Mouse (Mus musculus) testis, adult 2 months (tissue): Measurements from ENCODE around the gene Hoxb8. TPM values are rescaled to one million over a fixed set of nuclear protein-coding genes. Genes with fewer than 3 reads are reported as not detected.

ENCODE experiments used
- H3K27ac ChIP-seq: fragments of 200-500 bp; 2 replicates; pipeline ENCODE4 v1.5.1; 2012; ENCODE audit warnings: low read depth, low read length; ENCODE audit not compliant: control insufficient read depth, insufficient read depth
- H3K27me3 ChIP-seq: fragments of 200-500 bp; 2 replicates; pipeline ENCODE4 v1.6.1; 2012; ENCODE audit warnings: mild to moderate bottlenecking, low read length, moderate library complexity; ENCODE audit not compliant: control insufficient read depth, insufficient read depth
- H3K36me3 ChIP-seq: fragments of 200-500 bp; 2 replicates; pipeline ENCODE4 v1.6.1; 2012; ENCODE audit warnings: mild to moderate bottlenecking, low read length; ENCODE audit not compliant: control insufficient read depth, insufficient read depth
- H3K4me1 ChIP-seq: fragments of 200-500 bp; 2 replicates; pipeline ENCODE4 v1.6.1; 2012; ENCODE audit warnings: low read length; ENCODE audit not compliant: control insufficient read depth, insufficient read depth
- H3K4me3 ChIP-seq: fragments of 200-500 bp; 2 replicates; pipeline ENCODE4 v1.5.1; 2012; ENCODE audit warnings: low read depth, mild to moderate bottlenecking, low read length, moderate library complexity, mixed read lengths; ENCODE audit not compliant: control insufficient read depth
- CTCF ChIP-seq: fragments of 200-500 bp; IDR thresholded peaks from 2 replicates; pipeline ENCODE4 v1.5.1; 2012; ENCODE audit warnings: low read depth, mild to moderate bottlenecking, inconsistent platforms, low read length, moderate library complexity; ENCODE audit not compliant: control insufficient read depth, insufficient read depth, insufficient replicate concordance
- POLR2A ChIP-seq: fragments of 200-500 bp; IDR thresholded peaks from 2 replicates; pipeline ENCODE4 v1.6.1; 2012; ENCODE audit warnings: low read depth, mild to moderate bottlenecking, inconsistent platforms, low read length, moderate library complexity; ENCODE audit not compliant: control insufficient read depth
- polyA plus RNA-seq: library from polyadenylated mRNA; depleted of rRNA; stranded (reverse); fragments of >200 nt; gene quantifications from 2 replicates; pipeline ENCODE4 v1.2.3, GENCODE M21; 2012

The Hoxb8 gene
- polyA plus RNA-seq, 1 experiment, result 0.11 TPM

GRCm38 (mm10) chr11:96298895-96299667, 17.4 kb downstream of the Hoxb8 start:
- TF ChIP-seq CTCF (no peak), POLR2A (no peak)
- no peak overlapping the region for H3K4me3 ChIP-seq
- peaks cover 10% of the 10 kb centered on the region for H3K27me3 ChIP-seq
- H3K36me3 ChIP-seq, result no peaks in the 10 kb centered on the region
- no peak overlapping the region for H3K27ac ChIP-seq
- peaks cover 21% of the 10 kb centered on the region for H3K4me1 ChIP-seq

- Histone ChIP-seq H3K36me3 (no peaks in the 10 kb centered on the region), H3K4me3 (no peak overlapping the region), H3K4me1 (peaks cover 25% of the 10 kb centered on the region), H3K27ac (no peak overlapping the region), H3K27me3 (peaks cover 15% of the 10 kb centered on the region)
- TF ChIP-seq POLR2A, result no peak
- no peak for TF ChIP-seq CTCF
Observed at GRCm38 (mm10) chr11:96299781-96300180, 18.1 kb downstream of the Hoxb8 start.

- no peak overlapping the region; the same call in 1 of the 2 replicates for H3K4me3 ChIP-seq
- H3K27ac ChIP-seq, result no peak overlapping the region
- peaks cover 18% of the 10 kb centered on the region for H3K27me3 ChIP-seq
- no peaks in the 10 kb centered on the region for H3K36me3 ChIP-seq
- H3K4me1 ChIP-seq, result peaks cover 24% of the 10 kb centered on the region
- TF ChIP-seq CTCF (no peak), POLR2A (no peak)
Observed at GRCm38 (mm10) chr11:96300354-96301063, 18.8 kb downstream of the Hoxb8 start.

DNA sequence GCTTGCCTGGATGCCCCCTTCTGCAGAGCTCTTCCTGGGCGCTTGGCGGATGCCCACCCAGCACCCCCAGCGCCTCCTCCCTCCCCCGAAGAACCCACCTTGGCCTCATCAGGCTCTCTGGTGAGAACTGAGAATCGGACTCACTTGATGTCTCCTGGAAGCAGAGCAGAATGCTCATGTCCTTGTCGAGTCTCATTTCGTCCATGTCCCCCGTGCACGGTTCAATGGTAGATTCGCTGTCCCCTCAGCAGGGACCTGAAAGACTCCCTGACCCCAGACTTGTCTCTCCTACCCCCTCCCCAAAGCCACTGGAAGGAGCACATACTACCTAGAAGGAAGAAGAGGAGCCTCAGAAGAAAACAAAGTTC, 19.3 kb downstream of the Hoxb8 start:
- TF ChIP-seq POLR2A (no peak), CTCF (no peak)
- no peak overlapping the region for H3K27ac ChIP-seq
- H3K4me3 ChIP-seq, result no peak overlapping the region
- H3K4me1 ChIP-seq, result peaks cover 22% of the 10 kb centered on the region
- peaks cover 18% of the 10 kb centered on the region for H3K27me3 ChIP-seq
- H3K36me3 ChIP-seq, result no peaks in the 10 kb centered on the region

DNA sequence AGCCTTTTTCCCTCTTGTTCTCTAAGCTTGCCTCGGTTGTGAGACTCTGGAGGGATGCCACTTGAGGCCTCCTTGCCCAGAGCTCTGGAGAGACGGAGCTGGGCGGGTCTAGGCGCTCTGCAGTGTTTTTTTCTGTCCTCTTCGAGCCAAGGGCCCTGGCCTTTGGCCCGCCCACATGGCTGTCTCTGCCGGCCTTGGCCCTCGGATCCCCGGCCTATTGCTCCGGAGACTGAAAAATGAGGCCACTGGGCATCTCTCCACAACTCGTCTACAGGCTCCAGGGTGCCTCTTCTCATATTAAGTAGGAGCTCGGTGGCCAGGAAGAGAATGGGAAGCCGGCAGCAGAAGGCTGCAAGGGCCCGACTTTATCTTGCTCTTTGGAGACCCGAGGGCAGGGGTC, 20.1 kb downstream of the Hoxb8 start:
- no peak overlapping the region for H3K27ac ChIP-seq
- H3K27me3 ChIP-seq, result peaks cover 18% of the 10 kb centered on the region
- TF ChIP-seq POLR2A, result no peak
- TF ChIP-seq CTCF, result no peak
- peaks cover 22% of the 10 kb centered on the region for H3K4me1 ChIP-seq
- H3K4me3 ChIP-seq, result no peak overlapping the region
- H3K36me3 ChIP-seq, result no peaks in the 10 kb centered on the region

DNA sequence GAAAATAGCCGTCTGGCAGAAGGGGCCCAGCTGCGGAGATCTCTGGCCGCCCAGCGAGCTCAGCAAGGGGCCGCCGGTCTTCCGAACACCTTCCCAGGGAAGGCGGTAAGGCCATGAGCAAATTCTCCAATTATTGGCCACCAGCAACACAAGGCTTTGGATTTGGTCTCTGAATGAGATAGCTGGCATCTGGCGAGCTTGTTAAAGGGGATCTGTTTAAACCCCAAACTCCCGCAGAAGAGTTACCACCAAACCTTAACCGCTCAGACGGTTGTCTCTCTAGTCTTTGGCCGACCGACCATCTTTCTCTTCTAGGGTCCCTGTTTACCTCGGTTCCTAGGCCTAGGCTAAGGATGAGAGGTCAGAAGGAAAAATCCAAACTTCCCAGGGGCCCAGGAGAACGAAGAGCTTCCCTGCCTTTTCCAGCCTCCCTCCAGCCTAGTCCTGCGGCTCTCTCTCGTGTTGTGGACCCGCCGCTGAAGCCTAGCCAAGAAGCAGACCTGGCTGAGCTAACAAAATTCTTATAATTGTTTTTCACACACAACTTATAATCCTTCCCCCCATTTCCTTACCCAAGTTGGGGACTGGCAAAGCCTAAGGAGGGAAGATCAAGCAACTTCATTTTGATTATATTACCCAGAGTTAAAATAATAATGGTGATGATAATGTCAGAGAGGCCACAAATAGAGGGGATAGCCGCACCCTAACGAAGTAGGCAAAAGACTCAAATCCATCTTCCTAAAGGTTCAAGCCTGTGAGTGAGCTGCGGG, 20.9 kb downstream of the Hoxb8 start:
- Histone ChIP-seq H3K27me3 (peaks cover 18% of the 10 kb centered on the region), H3K4me3 (peak overlapping the region; percentile 48), H3K36me3 (no peaks in the 10 kb centered on the region), H3K27ac (no peak overlapping the region), H3K4me1 (peaks cover 22% of the 10 kb centered on the region)
- no peak for TF ChIP-seq POLR2A
- TF ChIP-seq CTCF, result no peak
